8 mouse cellular contexts compared by ENCODE assay signal in the genomic region with DNA sequence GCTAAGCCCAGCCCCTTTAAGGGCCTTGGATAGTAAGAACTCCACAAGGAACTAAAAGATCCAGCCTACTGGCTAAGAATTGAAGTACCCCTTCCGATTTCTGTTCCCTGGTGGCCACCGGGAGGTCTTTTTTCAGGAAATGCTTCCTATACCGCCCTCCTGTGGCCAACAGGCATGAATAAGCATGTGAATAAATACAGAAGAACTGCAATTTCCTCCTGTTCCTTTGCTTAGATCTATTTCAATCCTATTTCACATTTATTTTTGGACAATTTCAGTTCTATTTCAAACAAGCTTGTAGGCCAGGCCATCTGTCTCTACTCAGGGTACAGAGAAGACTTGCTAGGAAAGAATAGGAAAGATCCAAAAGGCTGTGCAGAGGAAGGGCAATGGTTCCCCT. TPM values are rescaled to one million over a fixed set of nuclear protein-coding genes. Genes with fewer than 3 reads are reported as not detected.
DNase-seq lines count a peak whose midpoint lies in the region; TF ChIP-seq lines count a peak whose summit lies in the region.

No protein-coding gene starts in this region.

- intact Hi-C loops in heart, adult 2 months (cut with DNase I), result no loop called here
- intact Hi-C loops in heart, postnatal 25 days (cut with DNase I), result loop anchor here (5.0 kb wide), 1 partner anchor 149 kb away; a partner anchor contains a TSS

- no peaks in the 10 kb centered on the region for H3K79me2 ChIP-seq in heart, adult 2 months (replicated peaks; ENCODE audit: control insufficient read depth, insufficient read depth, low read length)

- H3K9ac ChIP-seq in heart, adult 2 months (ENCODE audit: low read depth, low read length), result no peak overlapping the region

- TF ChIP-seq POLR2A in heart, adult 2 months (IDR thresholded peaks at IDR 0.05; ENCODE audit: insufficient read depth, low read depth, low read length), result no peak

- no peak for TF ChIP-seq EP300 in heart, adult 2 months (IDR thresholded peaks at IDR 0.05; ENCODE audit: insufficient read depth, low read depth, low read length)

- H3K27ac ChIP-seq in heart, adult 2 months, result no peak overlapping the region

- DNase-seq in heart, adult 2 months, result peak; percentile 27 to 31
- no peak for DNase-seq in heart, postnatal 25 days (ENCODE audit: low spot score)
- peak; percentile 60 for DNase-seq in A20 (ENCODE audit: low read depth, low spot score)
- peak; percentile 16 for DNase-seq in adrenal gland, adult 2 months
- peak; percentile 37 for DNase-seq in embryo, embryonic 10 days (ENCODE audit: low spot score)
- DNase-seq in heart, postnatal 4 days, result peak; percentile 68
- DNase-seq in lung, postnatal 36 days, result peak; percentile 58
- peak; percentile 28 for DNase-seq in thymus, postnatal 0 days (ENCODE audit: low spot score)

- H3K4me1 ChIP-seq in heart, adult 2 months (ENCODE audit: control insufficient read depth, insufficient read depth, low read length), result no peaks in the 10 kb centered on the region

- no peaks in the 10 kb centered on the region for H3K36me3 ChIP-seq in heart, adult 2 months (ENCODE audit: control insufficient read depth, insufficient read depth, low read length)

- 13% methylated on average over 3 of the region's 3 CpGs for WGBS in heart, adult 2 months

- H3K4me3 ChIP-seq in heart, adult 2 months, result peak overlapping the region; percentile 17; the same call in 1 of the 2 replicates

- TF ChIP-seq CTCF in heart, adult 2 months (IDR thresholded peaks at IDR 0.05), result peak; percentile 81

- no peaks in the 10 kb centered on the region for H3K27me3 ChIP-seq in heart, adult 2 months (ENCODE audit: control insufficient read depth, insufficient read depth, low read length)

RNA-seq across cellular contexts. Expression of a gene that starts 20.7 kb away (rescaled TPM):
- 10 to 100 TPM; 14.5 to 15.9 TPM for total RNA-seq in heart, adult 2 months (2021)
- polyA plus RNA-seq in heart, adult 2 months (2012; rRNA removed), result 6.8 and 12.3 TPM in 2 replicates
- total RNA-seq in heart, postnatal 25 days (2021), result 10 to 100 TPM; 15.9 to 16.5 TPM
- total RNA-seq in adrenal gland, adult 2 months (2021), result 10 to 100 TPM; 11.8 to 12.1 TPM
- 1.5 and 2.0 TPM in 2 replicates for polyA plus RNA-seq in adrenal gland, adult 2 months (2012; rRNA removed)
- 10 to 100 TPM; 17.8 to 18.9 TPM for total RNA-seq in heart, postnatal 4 days (2021)
- polyA plus RNA-seq in thymus, postnatal 0 days (2015; fragmentation: Nextera tagmentation; extraction: Ambion mirVana), result 2.2 and 2.3 TPM in 2 replicates
